Mouse (Mus musculus) small intestine, adult 2 months (tissue): Measurements from ENCODE around the gene Mpv17l. TPM values are rescaled to one million over a fixed set of nuclear protein-coding genes. Genes with fewer than 3 reads are reported as not detected.
A peak's percentile ranks its signal among the peaks of the same experiment; 100 is the strongest.
"Not testable (repeated sequence)": the region's sequence is repeated elsewhere in the genome, so short reads cannot be mapped to it uniquely, and the experiment has no call there.

ENCODE experiments used
- H3K27ac ChIP-seq: fragments of 200-500 bp; 2 replicates; pipeline ENCODE4 v1.5.1; 2012; ENCODE audit warnings: low read depth, low read length, control low read depth, inconsistent platforms; ENCODE audit not compliant: insufficient read depth
- H3K27me3 ChIP-seq: fragments of 200-500 bp; 2 replicates; pipeline ENCODE4 v1.6.1; 2012; ENCODE audit warnings: mild to moderate bottlenecking, moderate library complexity, low read length, inconsistent platforms; ENCODE audit not compliant: control insufficient read depth, insufficient read depth
- H3K36me3 ChIP-seq: fragments of 200-500 bp; 2 replicates; pipeline ENCODE4 v1.6.1; 2012; ENCODE audit warnings: mild to moderate bottlenecking, low read length, control low read depth, inconsistent platforms; ENCODE audit not compliant: control insufficient read depth, insufficient read depth
- H3K4me1 ChIP-seq: fragments of 200-500 bp; 2 replicates; pipeline ENCODE4 v1.6.1; 2012; ENCODE audit warnings: low read length, inconsistent platforms, mixed read lengths; ENCODE audit not compliant: control insufficient read depth, insufficient read depth, insufficient read length
- H3K4me3 ChIP-seq: fragments of 200-500 bp; 2 replicates; pipeline ENCODE4 v1.5.1; 2012; ENCODE audit warnings: low read depth, mild to moderate bottlenecking, control low read depth, inconsistent platforms, low read length, moderate library complexity
- CTCF ChIP-seq: fragments of 200-500 bp; IDR thresholded peaks from 2 replicates; pipeline ENCODE4 v1.5.1; 2012; ENCODE audit warnings: low read depth, mild to moderate bottlenecking, control low read depth, inconsistent platforms, low read length, moderate library complexity, mixed read lengths; ENCODE audit not compliant: insufficient replicate concordance, insufficient read length; ENCODE audit errors: extremely low read depth
- POLR2A ChIP-seq: fragments of 200-500 bp; IDR thresholded peaks from 2 replicates; pipeline ENCODE4 v1.6.1; 2012; ENCODE audit warnings: low read depth, mild to moderate bottlenecking, control low read depth, inconsistent platforms, low read length, moderate library complexity
- WGBS: fragments of 180-500 bp; shearing (Covaris S2); methylation state at CpG from one replicate; pipeline ENCODE4 v1.1.7; 2018; 5-methylcytosine and 5-hydroxymethylcytosine counted together
- polyA plus RNA-seq: library from polyadenylated mRNA; depleted of rRNA; stranded (reverse); fragments of >200 nt; gene quantifications from 2 replicates; pipeline ENCODE4 v1.2.3, GENCODE M21; 2012

Mpv17l gene
- polyA plus RNA-seq, 1 experiment, result 2.7 TPM

GRCm38 (mm10) chr16:13902397-13902831 is 547 bp upstream of the Mpv17l start:
- H3K36me3 ChIP-seq, result no peaks in the 10 kb centered on the region
- peak overlapping the region; percentile 74 for H3K4me3 ChIP-seq
- WGBS, result under 1% methylated on average over 30 of the region's 30 CpGs
- no peak for TF ChIP-seq POLR2A
- no peak for TF ChIP-seq CTCF
- no peaks in the 10 kb centered on the region for H3K27me3 ChIP-seq
- H3K27ac ChIP-seq, result peak overlapping the region; percentile 68
- peaks cover 5% of the 10 kb centered on the region; the same call in 1 of the 2 replicates for H3K4me1 ChIP-seq

- Histone ChIP-seq H3K4me1 (peaks cover 5% of the 10 kb centered on the region; the same call in 1 of the 2 replicates), H3K4me3 (peak overlapping the region; percentile 74), H3K27me3 (no peaks in the 10 kb centered on the region), H3K36me3 (no peaks in the 10 kb centered on the region), H3K27ac (peak overlapping the region; percentile 88)
- 4% methylated on average over 8 of the region's 8 CpGs for WGBS
- TF ChIP-seq CTCF, result peak; percentile 57; the same call in 1 of the 2 replicates
- TF ChIP-seq POLR2A, result no peak
These were observed 527 bp downstream of the Mpv17l start for GRCm38 (mm10) chr16:13903488-13903887.

- H3K27me3 ChIP-seq, result no peaks in the 10 kb centered on the region
- H3K4me1 ChIP-seq, result no peaks in the 10 kb centered on the region
- TF ChIP-seq CTCF, result no peak
- no peak for TF ChIP-seq POLR2A
- H3K36me3 ChIP-seq, result no peaks in the 10 kb centered on the region
- no peak overlapping the region for H3K4me3 ChIP-seq
- WGBS, result 70% methylated on average over 3 of the region's 3 CpGs
- H3K27ac ChIP-seq, result no peak overlapping the region
These were observed 4.3 kb downstream of the Mpv17l start for GRCm38 (mm10) chr16:13907297-13907696.

GRCm38 (mm10) chr16:13920093-13920492 is 17.1 kb downstream of the Mpv17l start:
- Histone ChIP-seq H3K4me3 (no peak overlapping the region), H3K36me3 (no peaks in the 10 kb centered on the region), H3K27me3 (no peaks in the 10 kb centered on the region), H3K4me1 (no peaks in the 10 kb centered on the region), H3K27ac (no peak overlapping the region)
- TF ChIP-seq POLR2A, result no peak
- TF ChIP-seq CTCF, result no peak
- WGBS, result 88% methylated on average over 5 of the region's 5 CpGs

GRCm38 (mm10) chr16:13921063-13921462 is 18.1 kb downstream of the Mpv17l start:
- Histone ChIP-seq H3K4me3 (no peak overlapping the region), H3K27me3 (no peaks in the 10 kb centered on the region), H3K4me1 (no peaks in the 10 kb centered on the region), H3K36me3 (no peaks in the 10 kb centered on the region), H3K27ac (no peak overlapping the region)
- 87% methylated on average over 6 of the region's 6 CpGs for WGBS
- TF ChIP-seq CTCF (peak; percentile 34; the same call in 1 of the 2 replicates), POLR2A (no peak)

- no peak overlapping the region for H3K27ac ChIP-seq
- no peak overlapping the region for H3K4me3 ChIP-seq
- WGBS, result 96% methylated on average over 7 of the region's 7 CpGs
- TF ChIP-seq POLR2A, result no peak
- no peak for TF ChIP-seq CTCF
- H3K27me3 ChIP-seq, result no peaks in the 10 kb centered on the region
- no peaks in the 10 kb centered on the region for H3K36me3 ChIP-seq
- no peaks in the 10 kb centered on the region for H3K4me1 ChIP-seq
These were observed 18.8 kb downstream of the Mpv17l start for GRCm38 (mm10) chr16:13921781-13922180.

GRCm38 (mm10) chr16:13922499-13922898 is 19.5 kb downstream of the Mpv17l start:
- not testable (repeated sequence) for H3K4me1 ChIP-seq, H3K27ac ChIP-seq, H3K36me3 ChIP-seq, H3K27me3 ChIP-seq, H3K4me3 ChIP-seq
- WGBS, result 90% methylated on average over 3 of the region's 3 CpGs

GRCm38 (mm10) chr16:13922966-13923365 is 20.0 kb downstream of the Mpv17l start:
- not testable (repeated sequence) for H3K27ac ChIP-seq, H3K27me3 ChIP-seq, H3K4me3 ChIP-seq, H3K4me1 ChIP-seq, H3K36me3 ChIP-seq
- WGBS, result 91% methylated on average over 5 of the region's 5 CpGs
